Mouse (Mus musculus): ENCODE data around the gene Atp10a.

The Atp10a gene

DNA sequence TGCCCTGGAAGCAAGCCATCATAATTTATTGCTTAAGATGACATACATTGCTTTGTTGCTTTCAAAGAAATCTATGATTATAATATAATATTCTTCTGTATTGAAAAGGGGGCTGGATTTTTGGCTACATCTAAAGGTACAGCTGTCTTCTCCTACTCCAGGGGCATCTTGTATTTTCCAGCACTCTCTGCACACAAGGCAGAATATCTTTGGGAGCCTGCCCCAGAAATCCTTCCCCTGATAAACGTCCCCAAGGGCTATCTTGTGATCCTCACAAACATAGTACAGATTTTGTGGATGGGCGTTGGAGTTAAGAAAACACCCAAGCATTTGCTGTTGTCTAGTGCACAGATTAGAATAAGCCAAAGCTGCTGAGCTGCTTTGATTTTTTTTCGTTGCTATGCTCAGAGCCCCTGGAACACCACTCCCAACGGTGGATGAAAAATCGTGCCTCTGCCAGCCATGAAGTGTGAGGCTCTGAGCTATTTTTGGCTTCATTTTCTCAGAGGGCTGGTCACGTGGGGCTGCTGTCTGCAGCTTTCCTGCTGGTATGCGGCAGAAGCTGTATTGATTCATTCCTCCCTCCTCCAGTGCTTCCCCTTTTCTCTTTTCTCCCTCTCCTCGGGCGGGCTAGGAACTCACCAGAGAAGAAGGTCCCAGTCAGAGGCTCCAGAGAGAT is 187.9 kb downstream of the Atp10a start:
- in situ Hi-C loops (cut with MboI; ENCODE audit: low pct_unique_long_range_greater_than_20kb in 1 of 2, low sequenced_read_pairs in 2 of 2, unreplicated experiment in 1 of 2): no loop called here

DNA sequence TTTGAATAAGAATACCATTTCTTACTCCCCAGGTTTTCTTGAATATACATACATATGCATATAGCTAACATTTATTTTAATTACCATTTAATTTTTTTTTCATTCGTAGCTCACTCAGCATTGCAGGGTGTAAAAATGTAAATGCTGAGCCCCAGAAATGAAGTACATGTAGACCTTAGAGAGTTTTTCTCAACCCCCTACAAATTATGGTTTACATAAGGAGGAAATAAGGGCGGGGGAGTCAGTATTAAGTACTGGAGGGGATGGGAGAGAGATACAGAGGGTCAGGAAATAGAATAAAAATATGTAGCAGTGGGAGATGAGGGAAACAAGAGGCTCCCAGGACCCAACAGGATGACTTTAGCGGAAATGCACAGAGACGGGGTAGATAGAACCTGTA is 188.5 kb downstream of the Atp10a start:
- in situ Hi-C loops (cut with MboI; ENCODE audit: low pct_unique_long_range_greater_than_20kb in 1 of 2, low sequenced_read_pairs in 2 of 2, unreplicated experiment in 1 of 2): no loop called here

GRCm38 (mm10) chr7:58858921-58859320 is 203.0 kb downstream of the Atp10a start:
- in situ Hi-C loops (cut with MboI; ENCODE audit: low pct_unique_long_range_greater_than_20kb in 1 of 2, low sequenced_read_pairs in 2 of 2, unreplicated experiment in 1 of 2): no loop called here

DNA sequence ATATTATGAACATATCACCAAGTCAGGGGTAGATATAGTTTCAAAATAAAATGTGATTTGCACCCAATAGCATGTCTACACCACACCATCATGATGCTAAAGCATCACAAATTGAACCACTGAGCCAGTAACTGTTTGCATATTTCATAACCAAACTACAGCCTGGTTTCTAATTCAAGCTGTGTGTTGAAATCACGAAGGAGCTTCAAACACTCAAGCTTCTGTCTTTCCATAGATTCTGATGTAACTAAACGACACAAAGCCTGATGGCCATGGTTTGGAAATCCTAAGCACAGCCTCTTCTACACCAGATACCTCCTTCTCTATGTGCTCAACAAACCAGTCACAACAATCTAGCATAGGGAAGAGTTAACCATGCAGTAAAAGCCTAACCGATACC is 207.2 kb downstream of the Atp10a start:
- in situ Hi-C loops (cut with MboI; ENCODE audit: low pct_unique_long_range_greater_than_20kb in 1 of 2, low sequenced_read_pairs in 2 of 2, unreplicated experiment in 1 of 2): no loop called here

- in situ Hi-C loops (cut with MboI; ENCODE audit: low pct_unique_long_range_greater_than_20kb in 1 of 2, low sequenced_read_pairs in 2 of 2, unreplicated experiment in 1 of 2): no loop called here
These were observed 211.1 kb downstream of the Atp10a start for GRCm38 (mm10) chr7:58866865-58867614.

DNA sequence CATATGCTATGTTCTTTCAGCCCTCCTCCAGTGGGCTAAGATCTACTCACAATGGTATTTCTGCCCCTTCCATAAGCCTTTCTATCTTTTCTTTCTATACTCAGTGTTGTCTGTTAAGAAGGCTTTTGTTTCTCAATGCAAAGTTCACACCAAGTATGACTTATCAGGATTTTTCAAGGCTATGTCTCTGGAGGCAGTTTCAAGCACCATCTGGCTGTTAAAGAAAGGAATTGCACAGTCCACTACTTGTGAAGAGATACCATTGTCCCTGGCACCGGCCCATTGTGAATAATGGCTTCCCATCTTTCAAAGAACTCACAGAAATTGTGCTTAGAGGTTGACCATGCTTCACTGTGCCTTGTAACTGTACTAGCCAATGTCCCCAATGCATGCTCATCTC is 214.7 kb downstream of the Atp10a start:
- in situ Hi-C loops (cut with MboI; ENCODE audit: low pct_unique_long_range_greater_than_20kb in 1 of 2, low sequenced_read_pairs in 2 of 2, unreplicated experiment in 1 of 2): no loop called here

DNA sequence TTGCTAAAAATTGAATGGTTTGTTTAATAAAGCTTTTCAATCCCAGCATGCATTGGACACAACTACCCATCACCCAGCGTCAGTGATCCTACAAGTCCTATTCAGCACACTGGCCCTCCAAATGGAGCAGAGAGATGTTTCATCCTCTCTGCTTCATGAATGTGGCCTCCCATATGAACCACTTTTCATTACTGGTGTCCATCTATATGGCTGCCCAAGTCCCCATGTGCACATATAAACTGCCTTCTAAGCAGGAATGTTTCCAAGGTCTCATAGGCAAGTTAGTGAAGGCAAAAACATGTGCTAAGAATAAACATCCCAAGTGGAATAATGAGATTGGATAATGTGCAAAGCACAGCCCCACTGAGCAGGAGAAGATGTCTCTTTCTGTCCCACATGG is 217.7 kb downstream of the Atp10a start:
- in situ Hi-C loops (cut with MboI; ENCODE audit: low pct_unique_long_range_greater_than_20kb in 1 of 2, low sequenced_read_pairs in 2 of 2, unreplicated experiment in 1 of 2): no loop called here
